Mouse (Mus musculus): ENCODE data around the gene Sgsm3. TPM values are rescaled to one million over a fixed set of nuclear protein-coding genes. Genes with fewer than 3 reads are reported as not detected.
"Not testable (repeated sequence)": the region's sequence is repeated elsewhere in the genome, so short reads cannot be mapped to it uniquely, and the experiment has no call there.

The Sgsm3 gene
- total RNA-seq (2014; fragmentation: Nextera tagmentation), result 15.8 and 26.9 TPM in 2 replicates
- total RNA-seq (2017), result 43.5 and 57.1 TPM in 2 replicates

- peak; percentile 80 for ATAC-seq (replicated peaks; ENCODE audit: low FRiP score, low TSS enrichment, poor library complexity, severe bottlenecking)
These were observed at the start of gene Sgsm3 for GRCm38 (mm10) chr15:80977620-80978334. Sgsm3 (plus strand) TSS chr15:80977765.

DNA sequence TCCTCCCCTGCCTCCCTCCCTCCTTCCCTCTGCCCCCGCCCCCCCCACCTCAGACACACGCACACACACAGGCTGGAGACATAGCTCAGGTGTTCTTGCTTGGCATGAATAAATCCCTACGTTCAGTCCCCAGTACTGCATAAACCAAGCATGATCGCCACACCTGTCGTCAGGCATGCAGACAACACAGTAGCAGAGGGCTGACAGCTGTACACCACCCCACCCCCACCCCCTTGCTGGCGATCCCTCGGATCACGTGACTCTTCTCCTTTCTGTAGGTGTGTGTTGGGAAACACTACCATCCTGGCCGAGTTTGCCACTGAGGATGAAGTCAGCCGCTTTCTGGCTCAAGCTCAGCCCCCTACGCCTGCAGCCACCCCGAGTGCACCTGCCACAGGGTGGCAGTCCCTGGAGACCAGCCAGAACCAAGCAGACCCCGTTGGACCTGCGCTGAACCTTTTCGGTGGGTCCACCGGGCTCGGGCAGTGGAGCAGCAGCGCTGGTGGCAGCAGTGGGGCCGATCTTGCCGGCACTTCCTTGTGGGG lies 48.7 kb upstream of the Sgsm3 start:
- ATAC-seq (replicated peaks; ENCODE audit: low FRiP score, low TSS enrichment, poor library complexity, severe bottlenecking), result no peak

GRCm38 (mm10) chr15:80930048-80930571 lies 47.5 kb upstream of the Sgsm3 start:
- ATAC-seq (replicated peaks; ENCODE audit: low FRiP score, low TSS enrichment, poor library complexity, severe bottlenecking), result no peak

GRCm38 (mm10) chr15:80930676-80931320 lies 46.8 kb upstream of the Sgsm3 start:
- ATAC-seq (replicated peaks; ENCODE audit: low FRiP score, low TSS enrichment, poor library complexity, severe bottlenecking), result not testable (repeated sequence)

- ATAC-seq (replicated peaks; ENCODE audit: low FRiP score, low TSS enrichment, poor library complexity, severe bottlenecking), result no peak
These were observed 46.1 kb upstream of the Sgsm3 start for GRCm38 (mm10) chr15:80931345-80931960.

DNA sequence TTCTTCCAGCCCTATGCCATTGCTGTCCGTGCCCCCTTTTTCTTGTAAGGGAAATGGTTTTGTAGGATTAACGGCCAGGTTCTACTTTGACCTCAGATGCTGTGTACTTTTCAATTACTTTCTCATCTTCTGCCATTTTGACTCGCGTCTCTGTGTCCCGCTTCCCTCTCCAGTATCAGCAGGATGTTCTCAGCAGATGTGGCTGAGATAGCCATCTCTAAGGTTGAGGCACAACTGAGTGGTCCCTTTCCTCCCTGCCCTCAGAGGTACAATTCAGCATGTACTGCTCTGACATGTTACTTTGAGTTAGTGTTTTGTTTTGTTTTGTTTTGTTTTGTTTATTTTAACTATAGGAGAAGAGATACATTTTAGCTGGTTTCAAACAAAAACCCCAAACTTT lies 42.7 kb upstream of the Sgsm3 start:
- ATAC-seq (replicated peaks; ENCODE audit: low FRiP score, low TSS enrichment, poor library complexity, severe bottlenecking), result no peak

- ATAC-seq (replicated peaks; ENCODE audit: low FRiP score, low TSS enrichment, poor library complexity, severe bottlenecking), result no peak
These were observed 40.9 kb upstream of the Sgsm3 start for GRCm38 (mm10) chr15:80936686-80937085.

DNA sequence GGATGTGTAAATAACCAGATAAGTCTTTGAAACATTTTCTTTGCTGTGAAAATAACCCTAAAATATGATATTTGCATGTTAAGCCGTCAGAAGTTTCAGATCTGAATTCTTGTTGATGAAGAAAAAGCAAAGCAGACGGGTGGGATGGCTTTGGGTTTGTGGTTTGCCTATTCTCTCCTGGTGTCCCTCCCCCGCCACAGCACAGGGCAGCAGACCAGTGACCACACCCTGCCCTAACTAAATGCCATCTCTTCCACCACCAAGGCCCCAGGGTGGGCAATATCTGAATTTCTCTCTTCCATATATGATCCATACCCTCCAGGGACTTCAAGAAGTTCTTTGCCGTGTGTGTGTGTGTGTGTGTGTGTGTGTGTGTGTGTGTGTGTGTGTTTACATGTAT lies 39.0 kb upstream of the Sgsm3 start:
- 0 out of 2 replicates have a peak, but pooled peaks have one; percentile 63 for ATAC-seq (replicated peaks; ENCODE audit: low FRiP score, low TSS enrichment, poor library complexity, severe bottlenecking)

DNA sequence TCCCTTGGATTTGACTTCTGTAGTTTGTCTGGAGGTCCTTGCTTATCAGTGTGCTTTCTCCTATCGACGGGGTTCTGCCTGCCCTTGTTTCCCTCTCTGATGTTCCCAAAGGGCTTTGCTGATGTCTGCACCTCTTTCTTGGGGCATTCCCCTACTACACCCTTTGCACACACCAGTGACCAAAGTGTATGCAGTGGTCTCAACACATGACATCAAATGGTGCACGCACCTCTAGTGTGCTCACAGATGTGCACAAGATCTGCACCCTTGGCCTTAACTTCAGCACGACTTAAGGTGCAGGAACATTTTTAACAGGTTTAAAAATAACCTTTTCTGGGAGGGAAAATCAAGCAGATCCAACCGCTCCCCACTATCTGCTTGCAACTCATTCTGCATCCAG lies 38.2 kb upstream of the Sgsm3 start:
- ATAC-seq (replicated peaks; ENCODE audit: low FRiP score, low TSS enrichment, poor library complexity, severe bottlenecking), result no peak

GRCm38 (mm10) chr15:80941468-80942040 lies 36.0 kb upstream of the Sgsm3 start:
- ATAC-seq (replicated peaks; ENCODE audit: low FRiP score, low TSS enrichment, poor library complexity, severe bottlenecking), result no peak

- peak; percentile 45; the same call in 1 of the 2 replicates for ATAC-seq (replicated peaks; ENCODE audit: low FRiP score, low TSS enrichment, poor library complexity, severe bottlenecking)
These were observed 31.7 kb upstream of the Sgsm3 start for GRCm38 (mm10) chr15:80945851-80946250.

DNA sequence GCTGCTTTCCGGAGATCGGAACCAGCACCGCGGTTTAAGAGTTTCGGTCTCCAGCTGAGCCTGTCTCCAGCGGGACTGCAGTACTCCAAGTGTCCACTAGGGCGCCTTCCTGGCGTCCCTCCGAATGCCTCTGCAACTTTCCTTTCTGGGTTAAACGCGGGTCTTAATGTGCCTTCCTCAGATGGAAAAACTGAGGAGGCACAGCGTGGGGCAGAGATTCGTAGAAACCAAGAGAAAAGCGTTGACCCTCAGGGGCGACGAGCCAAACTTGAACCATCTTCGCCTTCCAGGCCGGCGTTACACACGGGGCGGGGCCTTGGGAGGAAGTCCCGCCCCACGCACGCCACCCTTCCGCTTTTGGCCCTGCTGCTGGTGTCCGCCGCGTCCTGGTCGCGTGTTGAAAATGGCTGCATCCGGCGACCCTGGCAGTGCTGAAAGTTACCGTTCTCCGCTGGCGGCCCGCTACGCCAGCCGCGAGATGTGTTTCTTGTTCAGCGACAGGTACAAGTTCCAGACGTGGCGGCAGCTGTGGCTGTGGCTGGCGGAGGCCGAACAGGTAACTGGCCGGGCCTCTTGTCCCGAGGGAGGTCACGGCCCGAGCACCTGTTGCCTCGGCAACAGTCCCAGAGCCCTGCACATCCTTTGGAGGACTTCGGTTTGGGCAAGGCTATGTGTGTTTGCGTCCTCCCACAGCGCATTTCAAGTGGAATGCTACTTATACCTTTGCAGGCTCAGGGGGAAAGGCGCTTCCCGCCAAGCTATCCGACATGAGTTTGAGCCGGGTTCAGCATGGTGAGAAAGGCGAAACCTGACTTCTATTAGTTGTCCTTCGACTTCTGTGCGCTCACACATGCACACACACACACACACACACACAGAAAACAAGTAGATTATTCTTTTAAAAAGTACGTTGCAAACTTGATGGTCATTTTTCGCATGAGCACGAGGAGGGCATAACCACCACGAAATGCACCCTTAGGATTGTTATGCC lies 29.1 kb upstream of the Sgsm3 start, which contains the start of gene Adsl:
Adsl (plus strand) TSS at position 346 of the 991 bp plus-strand sequence.
- ATAC-seq (replicated peaks; ENCODE audit: low FRiP score, low TSS enrichment, poor library complexity, severe bottlenecking), result peak; percentile 95

DNA sequence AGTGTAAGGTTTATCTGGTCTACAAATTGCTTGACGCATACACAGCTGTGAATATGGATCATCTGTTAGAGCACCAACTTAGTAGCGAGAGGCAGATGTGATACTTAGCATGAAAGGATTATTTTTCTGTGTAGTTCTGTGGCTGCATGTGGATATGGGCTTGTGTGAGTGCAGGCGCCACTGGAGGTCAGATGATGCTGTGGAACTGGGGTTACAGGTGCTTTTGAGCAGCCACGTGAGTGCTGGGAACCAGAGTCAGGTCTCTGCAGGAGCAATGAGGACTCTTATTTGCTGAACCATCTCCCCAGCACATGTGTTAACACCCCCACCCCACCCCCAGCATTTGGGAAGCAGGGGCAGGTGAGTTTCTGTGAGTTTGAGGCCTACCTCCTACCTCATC lies 28.1 kb upstream of the Sgsm3 start:
- ATAC-seq (replicated peaks; ENCODE audit: low FRiP score, low TSS enrichment, poor library complexity, severe bottlenecking), result no peak

DNA sequence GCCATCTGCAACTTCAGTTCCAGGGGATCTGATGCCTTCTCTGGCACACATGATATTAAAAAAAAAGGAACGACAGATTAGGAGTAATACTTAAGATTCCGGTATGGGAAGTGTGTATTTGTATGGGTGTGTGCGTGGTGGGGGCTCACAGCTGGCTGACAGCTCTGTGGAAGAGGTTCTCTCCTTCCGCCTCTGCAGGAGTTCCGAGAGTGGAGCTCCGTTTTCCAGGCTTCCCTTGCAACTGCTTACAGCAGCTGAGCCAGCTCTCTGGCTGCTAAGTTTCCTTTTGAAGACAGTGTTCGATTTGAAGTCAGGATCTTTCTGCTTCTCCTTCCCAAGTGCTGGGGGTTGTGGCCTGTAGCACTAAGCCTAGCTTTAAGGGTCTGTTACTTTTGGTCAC lies 27.5 kb upstream of the Sgsm3 start:
- ATAC-seq (replicated peaks; ENCODE audit: low FRiP score, low TSS enrichment, poor library complexity, severe bottlenecking), result no peak

DNA sequence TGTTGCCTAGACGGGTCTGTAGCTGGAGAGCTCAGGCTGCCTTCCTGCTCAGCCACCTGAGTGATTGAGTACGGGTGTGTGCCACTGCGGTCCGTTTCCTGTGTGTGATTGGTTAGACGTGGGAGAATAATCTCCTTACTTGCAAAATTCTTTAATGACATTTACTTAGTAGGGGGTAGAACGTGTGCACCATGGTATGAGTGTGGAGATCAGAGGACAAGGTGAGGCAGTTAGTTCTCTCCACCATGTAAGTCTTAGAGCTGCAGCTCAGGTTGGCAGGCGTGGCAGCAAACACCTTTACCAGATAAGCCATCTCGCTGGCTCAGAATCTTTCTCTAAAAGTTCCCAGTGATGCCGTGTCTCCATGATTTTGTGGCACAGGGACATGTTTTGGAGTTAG lies 23.6 kb upstream of the Sgsm3 start:
- ATAC-seq (replicated peaks; ENCODE audit: low FRiP score, low TSS enrichment, poor library complexity, severe bottlenecking), result no peak

DNA sequence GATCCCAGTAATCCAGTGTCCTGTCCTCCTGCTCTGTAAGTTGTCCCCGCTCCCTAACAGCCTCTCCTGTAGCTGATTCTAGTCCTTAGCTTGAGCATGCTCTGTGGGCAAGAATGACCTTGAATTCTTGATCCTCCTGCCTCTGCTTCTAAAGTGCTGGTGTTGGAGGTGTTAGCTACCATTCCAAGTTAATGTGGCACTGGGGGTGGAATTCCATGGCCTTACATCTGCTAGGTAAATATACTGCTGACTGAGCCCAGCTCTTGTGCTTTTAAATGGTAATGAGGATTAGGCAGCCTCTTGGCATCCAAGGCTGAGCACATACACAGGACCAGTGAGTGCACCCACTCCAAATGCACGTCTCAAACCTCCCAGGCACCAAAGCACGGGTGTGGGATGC lies 22.7 kb upstream of the Sgsm3 start:
- ATAC-seq (replicated peaks; ENCODE audit: low FRiP score, low TSS enrichment, poor library complexity, severe bottlenecking), result no peak

DNA sequence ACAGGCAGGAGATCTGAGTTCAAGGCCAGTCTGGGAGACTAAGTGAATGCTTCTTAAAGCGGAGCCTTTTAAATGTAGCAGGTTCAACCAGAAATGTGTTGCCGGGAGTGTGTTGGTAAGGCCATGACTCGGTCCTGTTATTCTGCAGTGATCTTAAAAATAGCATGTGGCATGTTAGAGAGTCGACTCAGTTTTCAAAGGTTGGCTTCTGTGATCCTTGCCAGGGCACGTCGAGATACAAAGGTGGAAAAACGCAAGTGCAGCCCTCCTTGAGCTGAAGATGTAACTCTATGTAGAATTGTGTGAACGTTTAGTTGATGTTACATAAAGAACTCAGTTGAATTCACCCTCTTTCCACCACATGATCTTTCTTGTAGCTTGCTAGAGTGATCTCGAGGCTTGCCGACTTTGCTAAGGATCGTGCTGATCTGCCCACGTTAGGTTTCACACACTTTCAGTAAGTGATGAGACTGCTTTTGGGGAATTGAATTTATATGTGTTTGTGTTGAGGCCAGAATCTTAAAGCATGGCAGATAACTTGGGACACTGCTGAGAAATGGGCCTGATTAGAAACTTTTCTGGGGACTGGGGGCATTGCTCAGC lies 21.6 kb upstream of the Sgsm3 start:
- no peak for ATAC-seq (replicated peaks; ENCODE audit: low FRiP score, low TSS enrichment, poor library complexity, severe bottlenecking)

- no peak for ATAC-seq (replicated peaks; ENCODE audit: low FRiP score, low TSS enrichment, poor library complexity, severe bottlenecking)
These were observed 8.2 kb upstream of the Sgsm3 start for GRCm38 (mm10) chr15:80969371-80969770.
